Comparison of ENCODE assay signal across 8 mouse cellular contexts in genomic region chr4:145195172-145195571, GRCm38 (mm10). TPM values are rescaled to one million over a fixed set of nuclear protein-coding genes. Genes with fewer than 3 reads are reported as not detected.
DNase-seq lines count a peak whose midpoint lies in the region; ATAC-seq and TF ChIP-seq lines count a peak whose summit lies in the region.

No protein-coding gene starts in this region.

- peaks cover 5% of the 10 kb centered on the region for H3K4me1 ChIP-seq in neural tube, embryonic 11.5 days (ENCODE audit: control insufficient read depth, insufficient read depth, low read length)
- H3K4me1 ChIP-seq in liver, embryonic 14.5 days (replicated peaks; ENCODE audit: control insufficient read depth in 2 of 2, insufficient read depth in 2 of 2, low read length in 1 of 2), result peaks cover 48 to 52% of the 10 kb centered on the region in 2 experiments

- H3K4me2 ChIP-seq in neural tube, embryonic 11.5 days (ENCODE audit: low read depth), result no peak overlapping the region
- H3K4me2 ChIP-seq in liver, embryonic 14.5 days (ENCODE audit: low read depth), result peak overlapping the region; percentile 17; the same call in 1 of the 2 replicates

- no peak for DNase-seq in cerebellum, postnatal 10 days
- DNase-seq in neural tube, embryonic 11.5 days (ENCODE audit: low spot score), result no peak
- DNase-seq in neural tube, embryonic 10.5 days (ENCODE audit: extremely low spot score, low spot score), result no peak
- no peak for DNase-seq in liver, embryonic 14.5 days (ENCODE audit: low read depth in 3 of 3, low spot score in 3 of 3)
- no peak for DNase-seq in gastrocnemius, postnatal 25 days
- DNase-seq in cerebellum, postnatal 36 days, result no peak
- no peak for DNase-seq in right cerebral cortex, postnatal 36 days (ENCODE audit: low spot score in 2 of 2)

- H3K9me3 ChIP-seq in neural tube, embryonic 11.5 days (ENCODE audit: control insufficient read depth, low read length), result no peaks in the 10 kb centered on the region
- H3K9me3 ChIP-seq in liver, embryonic 14.5 days (ENCODE audit: control insufficient read depth, low read length), result no peaks in the 10 kb centered on the region

- TF ChIP-seq EP300 in liver, embryonic 14.5 days (IDR thresholded peaks at IDR 0.05; ENCODE audit: low read depth), result no peak

- ATAC-seq in cerebellum, adult (ENCODE audit: insufficient number of reproducible peaks, low FRiP score, low TSS enrichment), result peak; percentile 10; the same call in 1 of the 2 replicates
- peak; percentile 49; the same call in 1 of the 2 replicates for ATAC-seq in neural tube, embryonic 11.5 days (ENCODE audit: insufficient read depth, low FRiP score, low TSS enrichment)
- no peak for ATAC-seq in liver, embryonic 14.5 days (ENCODE audit: insufficient read depth)

- H3K4me3 ChIP-seq in neural tube, embryonic 11.5 days (ENCODE audit: low read depth, low read length), result no peak overlapping the region
- H3K4me3 ChIP-seq in liver, embryonic 14.5 days (ENCODE audit: insufficient read depth in 1 of 2, low read depth in 2 of 2, low read length in 2 of 2), result peak overlapping the region in 1 of 2 experiments; percentile 89; a peak in 2 of 4 replicates

- no peak for TF ChIP-seq CTCF in liver, embryonic 14.5 days (IDR thresholded peaks at IDR 0.05; ENCODE audit: low read depth)

- H3K36me3 ChIP-seq in neural tube, embryonic 11.5 days (ENCODE audit: control insufficient read depth, insufficient read depth, low read length), result no peaks in the 10 kb centered on the region
- peaks cover 7% of the 10 kb centered on the region; the same call in 1 of the 2 replicates for H3K36me3 ChIP-seq in liver, embryonic 14.5 days (replicated peaks; ENCODE audit: control insufficient read depth, insufficient read depth, low read depth)

- WGBS in neural tube, embryonic 11.5 days, result 21% methylated on average over 5 of the region's 5 CpGs
- WGBS in liver, embryonic 14.5 days (ENCODE audit: insufficient replicate concordance), result 24% methylated on average over 5 of the region's 5 CpGs

- no peak overlapping the region for H3K27ac ChIP-seq in neural tube, embryonic 11.5 days (ENCODE audit: low read depth, low read length)
- no peak overlapping the region for H3K27ac ChIP-seq in liver, embryonic 14.5 days

- no peaks in the 10 kb centered on the region for H3K27me3 ChIP-seq in neural tube, embryonic 11.5 days (ENCODE audit: control insufficient read depth, insufficient read depth, low read length)
- H3K27me3 ChIP-seq in liver, embryonic 14.5 days (ENCODE audit: control insufficient read depth, insufficient read depth, low read length), result no peaks in the 10 kb centered on the region

- H3K9ac ChIP-seq in neural tube, embryonic 11.5 days (ENCODE audit: low read length), result no peak overlapping the region
- H3K9ac ChIP-seq in liver, embryonic 14.5 days (replicated peaks), result no peak overlapping the region; the same call in none of the 2 replicates

RNA-seq across cellular contexts. Expression of gene Vps13d, which starts 0.4 kb away (rescaled TPM):
- polyA plus RNA-seq in neural tube, embryonic 11.5 days (2014; fragmentation: Nextera tagmentation; extraction: Ambion mirVana), result 11.8 and 14.3 TPM in 2 replicates
- 3.9 and 7.1 TPM in 2 replicates for polyA plus RNA-seq in liver, embryonic 14.5 days (2012; rRNA removed)
- polyA plus RNA-seq in liver, embryonic 14.5 days (2014; fragmentation: Nextera tagmentation; extraction: Ambion mirVana), result 4.8 and 5.3 TPM in 2 replicates
- total RNA-seq in gastrocnemius, postnatal 25 days (2021), result 10 to 100 TPM; 26.7 to 32.8 TPM

RNA-seq across cellular contexts. Expression of gene Tnfrsf1b, which starts 51.5 kb away (rescaled TPM):
- 2.0 and 2.1 TPM in 2 replicates for polyA plus RNA-seq in neural tube, embryonic 11.5 days (2014; fragmentation: Nextera tagmentation; extraction: Ambion mirVana)
- polyA plus RNA-seq in liver, embryonic 14.5 days (2012; rRNA removed), result 3.2 and 4.5 TPM in 2 replicates
- 4.2 and 4.7 TPM in 2 replicates for polyA plus RNA-seq in liver, embryonic 14.5 days (2014; fragmentation: Nextera tagmentation; extraction: Ambion mirVana)
- total RNA-seq in gastrocnemius, postnatal 25 days (2021), result 1 to 10 TPM; 2.2 to 3.7 TPM
